Mouse (Mus musculus) right cerebral cortex, postnatal 36 days (tissue): Measurements from ENCODE around the gene Dusp13.

Source experiments
- DNase-seq, 2 experiments: peaks; one replicate each; pipeline ENCODE4 v3.0.0; 2022; ENCODE audit warnings: low spot score in 2 of 2, mixed read lengths in 1 of 2

Dusp13 gene

DNA sequence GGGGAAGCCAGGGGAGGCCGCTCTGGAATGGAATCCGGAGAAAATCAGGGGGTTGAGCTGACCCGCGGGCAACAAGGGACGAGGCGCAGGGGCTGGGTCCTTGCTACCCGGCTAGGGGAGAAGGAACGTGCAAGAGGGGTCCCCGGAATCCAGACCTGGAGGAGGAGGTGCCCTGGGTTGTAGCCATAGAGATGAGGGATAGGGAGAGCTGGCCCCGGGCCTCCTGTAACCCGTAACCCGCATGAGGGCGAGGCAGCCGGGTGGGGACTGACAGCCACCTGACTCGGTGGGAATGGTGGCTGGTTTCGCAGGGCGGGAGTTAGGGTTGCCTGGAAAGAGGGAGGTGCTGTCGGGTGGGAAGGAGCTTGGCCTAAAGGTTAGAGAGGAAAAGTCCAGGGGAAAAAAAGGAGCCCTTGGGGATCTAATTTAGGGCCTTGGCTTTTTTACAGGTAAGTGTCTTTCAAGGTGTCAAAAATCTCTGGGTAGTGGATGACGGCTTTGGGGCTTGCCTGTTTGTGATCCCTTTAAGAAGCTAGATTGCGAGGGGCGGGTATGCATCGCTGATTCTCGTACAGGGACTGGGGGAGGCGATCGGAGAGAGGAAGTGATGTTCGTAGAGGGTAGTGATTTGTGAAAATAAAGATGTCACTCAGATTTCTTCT, at the start of gene Dusp13:
Gene Dusp13, minus strand, starts transcription at position 301 of the 662 bp plus-strand sequence.
- peak; percentile 60 to 65 for DNase-seq

DNA sequence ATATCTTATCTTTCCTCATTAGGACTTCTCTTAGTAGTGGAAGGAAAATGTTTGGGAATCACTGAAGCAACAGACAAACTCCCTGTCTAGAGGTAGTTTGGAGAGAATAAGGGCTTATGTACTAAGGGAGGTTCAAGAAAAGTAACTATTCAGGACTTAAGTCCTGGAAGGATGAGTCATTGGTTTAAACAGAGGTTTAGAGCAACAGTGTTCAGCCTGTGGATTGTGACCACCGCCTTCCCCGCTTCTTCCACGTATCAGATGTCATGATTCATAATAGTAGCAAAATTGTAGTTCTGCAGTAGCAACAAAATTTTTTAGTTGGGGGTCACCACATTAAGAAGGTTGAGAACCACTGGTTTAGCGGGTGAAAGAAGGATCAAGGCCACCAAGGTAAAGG, 49.7 kb upstream of the Dusp13 start:
- no peak for DNase-seq

DNA sequence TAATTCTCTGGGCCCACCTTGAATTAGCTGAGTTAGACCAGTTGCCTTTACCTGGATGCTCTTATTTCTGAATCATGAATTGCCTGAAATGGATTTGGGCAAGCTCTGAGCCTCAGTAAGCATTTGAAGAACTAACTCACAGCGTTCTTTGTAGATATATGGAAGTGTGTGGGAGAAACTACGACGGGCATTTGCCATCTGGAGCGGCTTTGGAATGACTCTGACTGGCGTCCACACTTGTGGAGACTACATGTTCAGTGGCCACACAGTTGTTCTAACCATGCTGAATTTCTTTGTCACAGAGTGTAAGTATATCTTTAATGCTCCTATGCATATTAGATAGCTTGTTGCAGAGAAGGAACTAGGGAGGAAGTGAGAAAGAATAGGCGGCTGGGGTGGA, 41.3 kb upstream of the Dusp13 start:
- peak; percentile 20 to 41 for DNase-seq

DNA sequence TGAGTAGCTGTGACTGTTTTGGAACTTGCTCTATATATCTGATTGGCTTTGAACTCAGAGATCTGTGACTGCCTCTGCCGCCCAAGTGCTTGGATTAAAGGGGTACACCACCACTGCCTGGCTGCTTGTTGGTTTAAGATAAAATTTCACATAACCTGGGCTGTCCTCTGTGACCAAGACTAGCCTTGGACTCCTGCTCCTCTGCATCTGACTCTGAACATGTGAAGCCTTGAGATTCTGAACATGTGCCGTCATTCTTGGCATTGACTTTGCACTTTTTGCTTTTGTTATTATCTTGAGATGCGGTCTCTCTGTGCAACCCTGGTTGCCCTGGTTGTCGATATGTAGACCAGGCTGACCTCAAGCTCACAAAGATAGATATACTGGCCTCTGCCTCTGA, 40.7 kb upstream of the Dusp13 start:
- DNase-seq: no peak

DNA sequence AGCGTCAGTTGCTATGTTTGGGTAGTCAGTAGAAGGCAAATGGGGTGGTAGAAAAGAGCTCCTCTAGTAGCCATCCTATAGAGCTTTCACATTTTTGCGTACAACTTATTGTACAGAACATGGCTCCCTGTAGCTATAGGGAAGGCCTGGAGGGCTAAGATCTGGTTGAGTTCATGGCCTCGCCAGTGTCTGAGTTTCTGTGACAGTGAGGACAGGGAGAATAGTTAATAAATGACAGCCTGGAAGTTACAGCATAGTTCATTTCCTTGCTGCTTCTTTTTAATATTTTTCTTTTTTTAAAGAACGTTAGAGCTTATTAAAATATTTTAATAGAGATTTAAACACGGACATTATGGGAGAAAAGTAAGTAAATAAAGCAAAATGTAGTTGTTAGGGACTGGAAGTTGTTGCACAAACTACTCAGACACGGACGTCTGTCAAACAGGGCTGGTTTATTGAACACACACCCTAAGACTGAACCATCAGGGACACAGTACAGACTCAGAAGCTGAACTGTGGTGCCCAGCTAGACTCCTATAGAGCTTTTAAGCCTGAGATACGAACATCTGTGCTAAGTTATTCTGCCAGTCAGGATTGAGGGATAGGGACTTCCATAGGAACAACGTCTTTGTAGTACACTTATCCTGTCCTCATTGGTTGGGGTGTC, 39.7 kb upstream of the Dusp13 start:
- no peak for DNase-seq

DNA sequence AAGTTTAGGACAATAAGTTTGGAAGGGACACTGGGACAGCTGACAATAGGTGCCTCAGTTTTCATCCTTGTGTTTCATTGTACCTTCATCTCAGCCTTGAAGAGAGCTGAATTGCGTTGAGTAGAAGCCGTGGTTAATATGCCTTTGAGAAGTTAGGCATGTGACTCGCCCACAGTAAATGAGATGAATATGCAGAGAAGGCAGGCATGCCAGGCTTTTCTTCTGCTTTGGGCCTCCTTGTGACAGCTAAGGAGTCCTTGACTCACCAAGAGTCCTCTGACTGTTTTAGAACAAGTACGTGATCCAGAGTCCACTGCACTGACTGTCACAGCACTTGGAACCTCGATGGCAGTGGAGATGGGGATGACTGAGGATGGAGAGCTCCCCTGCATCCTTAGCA, 37.1 kb upstream of the Dusp13 start:
- DNase-seq: peak; percentile 36 to 64

DNA sequence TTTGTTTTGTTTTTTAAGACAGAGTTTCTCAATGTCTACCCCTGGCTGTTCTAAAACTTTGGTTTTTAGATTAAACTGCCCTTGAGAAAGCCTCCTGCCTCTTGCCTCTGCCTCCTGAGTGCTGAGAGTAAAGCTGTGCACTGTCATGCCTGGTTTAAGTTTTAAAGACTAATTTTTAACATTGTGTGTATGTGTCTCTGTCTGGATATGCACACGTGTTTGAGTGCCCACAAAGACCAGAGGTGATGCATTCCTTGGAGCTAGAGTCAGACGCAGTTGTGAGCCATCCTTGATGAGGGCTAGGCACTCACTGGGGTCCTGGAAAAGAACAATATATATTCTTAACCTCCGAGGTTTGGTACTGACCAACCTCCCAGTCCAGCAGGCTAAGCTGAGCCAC, 36.4 kb upstream of the Dusp13 start:
- DNase-seq: no peak

DNA sequence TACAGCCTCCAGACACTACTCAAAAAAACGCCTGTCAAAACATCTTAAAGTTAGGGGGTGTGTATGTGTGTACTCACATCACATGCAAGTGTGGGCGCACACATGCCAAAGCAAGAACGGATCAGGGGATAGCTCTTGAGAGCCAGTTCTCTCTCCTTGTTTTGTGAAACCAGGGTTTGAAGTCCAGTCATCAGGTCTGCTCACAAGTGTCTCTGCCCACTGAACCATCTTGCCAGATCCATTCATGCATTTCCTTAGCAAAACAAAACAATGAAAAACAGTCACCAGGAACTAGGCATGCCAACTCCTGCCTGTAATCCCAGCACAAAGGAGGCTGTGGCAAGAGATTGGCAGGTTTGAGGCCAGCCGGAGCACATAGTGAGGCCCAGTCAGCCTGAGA, 35.5 kb upstream of the Dusp13 start:
- no peak for DNase-seq

DNA sequence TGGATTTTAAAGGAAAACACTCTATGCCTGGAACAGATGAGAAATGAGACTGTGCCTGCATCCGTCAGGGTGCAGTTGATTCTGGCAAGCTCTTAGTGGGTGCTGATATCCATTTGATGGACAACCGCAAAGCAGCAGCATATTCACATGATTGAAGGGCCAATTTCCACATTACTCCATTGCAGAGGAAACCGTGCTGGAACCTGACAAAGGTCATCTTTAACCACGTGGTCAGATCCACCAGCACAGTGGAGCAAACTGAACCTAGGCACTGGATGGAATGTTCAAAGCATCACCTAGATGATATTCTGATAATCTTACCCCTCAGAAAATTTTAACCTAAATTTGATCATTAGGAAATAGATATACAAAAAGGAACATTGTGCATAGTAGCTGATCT, 25.2 kb upstream of the Dusp13 start:
- no peak for DNase-seq

DNA sequence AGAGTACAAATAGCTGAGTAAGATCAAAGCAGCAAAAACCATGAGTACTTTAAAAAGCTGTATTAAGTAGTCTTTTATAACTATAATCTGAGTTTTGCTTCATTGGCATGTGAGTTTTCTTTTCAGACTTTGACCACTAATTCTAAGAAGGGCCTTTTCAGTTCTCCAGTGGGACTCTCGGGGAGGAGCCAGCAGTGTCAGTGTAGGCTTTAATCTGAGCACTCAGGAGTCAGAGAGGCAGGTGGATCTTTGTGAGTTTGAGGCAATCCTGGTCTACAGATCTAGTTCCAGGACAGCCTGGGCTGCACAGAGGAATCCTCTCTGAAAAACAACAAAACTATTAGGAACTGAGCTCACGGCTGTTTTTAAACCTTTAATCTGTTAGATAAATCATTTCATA, 23.0 kb upstream of the Dusp13 start:
- DNase-seq: no peak

DNA sequence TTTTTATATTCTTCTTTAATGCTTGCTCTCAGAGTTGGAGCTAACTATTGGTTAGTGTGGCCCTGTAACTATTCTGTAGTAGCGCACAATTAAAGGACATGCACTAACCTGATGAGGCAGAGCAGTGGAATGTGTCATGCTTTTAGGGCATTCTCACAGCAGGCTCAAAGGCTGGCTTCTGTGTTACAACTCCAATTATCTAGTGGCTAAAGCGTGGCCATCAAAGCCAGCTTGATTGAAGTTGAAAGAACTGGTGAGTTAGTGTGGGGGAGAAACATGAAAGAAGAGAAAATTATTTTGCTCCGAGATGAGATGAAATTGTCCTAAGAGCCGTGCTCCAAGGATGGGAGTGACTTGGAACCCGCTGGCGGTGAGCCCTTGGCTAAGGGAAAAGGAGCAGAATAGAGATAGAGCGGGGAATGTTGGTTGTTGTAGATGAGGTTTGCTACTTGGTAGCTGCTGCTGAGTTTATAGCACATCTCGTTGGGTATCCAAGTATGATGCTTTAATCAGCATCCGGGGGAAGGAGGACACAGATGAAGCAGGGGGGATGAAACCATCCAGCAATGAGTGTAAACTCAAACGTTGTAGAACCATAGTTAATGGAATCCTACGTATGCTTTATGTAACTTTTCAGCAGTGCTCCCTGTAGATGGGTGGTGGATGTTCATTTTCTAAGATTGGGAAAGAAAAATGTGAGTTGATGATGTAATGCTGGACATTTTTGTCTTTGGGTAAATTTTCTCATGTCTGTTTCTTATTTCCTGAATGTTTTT, 21.7 kb upstream of the Dusp13 start:
- no peak for DNase-seq

DNA sequence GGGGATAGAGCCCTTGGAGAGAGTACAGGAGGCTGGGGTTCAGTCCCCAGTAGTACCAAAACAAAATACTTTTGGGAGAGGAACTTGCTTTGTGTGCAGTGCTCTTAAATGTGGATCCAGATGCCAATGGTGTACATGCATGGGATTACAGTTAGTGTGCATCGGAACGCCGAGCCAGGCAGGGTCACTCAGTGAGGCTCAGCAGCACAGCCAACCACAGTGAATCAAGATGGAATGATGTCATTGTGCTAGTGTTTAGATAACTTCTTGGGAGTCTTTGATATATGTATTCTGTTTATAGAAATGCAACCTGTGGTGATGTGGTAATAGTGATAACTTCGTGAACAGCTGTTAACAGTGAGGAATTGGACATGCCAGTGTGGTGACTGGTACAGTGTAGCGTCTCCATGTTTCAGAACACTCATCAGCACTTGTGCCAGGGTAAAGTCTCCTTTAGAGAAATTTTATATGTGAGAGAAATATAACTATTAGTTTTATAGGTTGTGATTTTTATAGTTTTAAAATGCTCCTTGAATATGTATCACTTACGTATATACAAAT, 15.5 kb upstream of the Dusp13 start:
- no peak for DNase-seq

DNA sequence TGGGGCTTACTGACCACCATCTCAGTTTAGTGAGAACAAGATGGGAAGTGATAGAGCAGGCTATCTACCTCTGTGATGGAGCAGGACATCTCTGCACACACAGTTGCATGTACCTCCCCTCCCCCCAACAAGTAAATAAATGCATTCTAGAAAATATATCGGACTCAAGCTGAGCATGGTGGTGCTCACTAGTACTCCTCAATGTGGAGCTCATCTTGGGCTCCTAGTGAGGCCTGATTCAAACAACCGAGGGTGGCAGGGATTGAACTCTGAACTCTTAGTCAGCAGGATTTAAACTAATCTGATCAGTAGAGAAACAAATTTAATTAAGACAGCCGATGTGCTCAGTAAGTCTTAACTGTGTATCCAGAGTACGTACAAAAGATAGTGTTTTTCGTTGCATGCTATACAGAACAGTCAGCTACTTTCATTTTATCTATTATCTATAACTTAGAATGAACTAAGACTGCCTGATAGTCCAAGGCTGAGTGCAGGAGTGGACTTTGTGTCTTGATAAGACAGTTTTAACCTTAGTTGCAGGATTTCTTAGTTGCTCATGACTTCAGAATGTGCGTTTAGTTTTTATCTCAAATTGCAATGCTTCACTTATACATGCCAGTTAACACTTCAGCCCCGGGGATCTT, 14.9 kb upstream of the Dusp13 start:
- DNase-seq: no peak

DNA sequence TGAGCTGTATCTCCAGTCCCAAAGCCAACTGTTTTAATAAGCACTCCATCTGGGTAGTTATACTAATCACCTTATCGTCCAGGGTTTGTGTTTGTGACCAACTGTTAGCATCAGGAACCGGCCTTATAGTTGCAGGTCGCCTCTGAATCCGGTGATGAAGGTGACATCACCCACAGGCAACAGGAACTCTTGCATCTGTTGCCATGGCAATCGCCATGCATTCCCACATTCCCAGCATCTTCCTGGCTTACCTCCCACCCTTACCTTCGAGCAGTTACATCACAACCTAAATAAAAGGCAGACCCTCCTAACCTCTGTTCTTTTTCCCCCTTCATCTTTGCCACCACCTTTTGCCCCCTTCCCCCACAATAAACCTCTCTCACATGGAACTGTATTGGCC, 13.7 kb upstream of the Dusp13 start:
- no peak for DNase-seq

DNA sequence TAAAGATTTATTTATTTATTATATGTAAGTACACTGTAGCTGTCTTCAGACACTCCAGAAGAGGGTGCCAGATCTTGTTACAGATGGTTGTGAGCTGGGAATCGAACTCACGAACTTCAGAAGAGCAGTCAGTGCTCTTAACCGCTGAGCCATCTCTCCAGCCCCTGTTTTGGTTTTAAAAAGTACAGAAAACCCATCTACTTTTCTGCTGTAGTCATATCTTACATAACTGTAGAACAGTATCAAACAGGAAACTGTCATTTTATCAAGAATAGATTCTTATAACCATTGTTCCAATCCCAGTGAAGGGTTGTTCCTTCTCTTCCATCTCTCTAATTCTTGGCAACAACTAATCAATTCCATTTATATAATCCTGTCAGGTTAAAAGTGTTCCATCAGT, 12.8 kb upstream of the Dusp13 start:
- DNase-seq: no peak

DNA sequence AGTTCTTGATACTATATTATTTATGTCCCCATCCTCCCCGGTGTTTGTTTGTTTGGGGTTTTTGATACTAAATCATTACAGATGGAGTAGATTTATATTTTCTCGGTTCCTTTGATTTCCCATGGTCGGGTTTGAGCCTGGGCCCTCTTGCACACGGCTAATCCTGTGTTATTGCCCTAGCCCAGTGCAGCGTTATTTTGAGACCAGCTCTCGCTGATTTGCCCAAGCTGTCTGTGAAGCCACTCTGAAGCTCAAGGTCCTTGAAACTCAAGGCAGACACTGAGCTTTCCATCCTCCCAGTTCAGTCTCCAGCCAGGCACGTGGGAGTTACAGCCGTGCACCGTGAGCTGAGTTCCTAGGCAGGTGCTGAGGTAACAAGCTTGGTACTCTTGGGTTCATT, 10.6 kb upstream of the Dusp13 start:
- no peak for DNase-seq

DNA sequence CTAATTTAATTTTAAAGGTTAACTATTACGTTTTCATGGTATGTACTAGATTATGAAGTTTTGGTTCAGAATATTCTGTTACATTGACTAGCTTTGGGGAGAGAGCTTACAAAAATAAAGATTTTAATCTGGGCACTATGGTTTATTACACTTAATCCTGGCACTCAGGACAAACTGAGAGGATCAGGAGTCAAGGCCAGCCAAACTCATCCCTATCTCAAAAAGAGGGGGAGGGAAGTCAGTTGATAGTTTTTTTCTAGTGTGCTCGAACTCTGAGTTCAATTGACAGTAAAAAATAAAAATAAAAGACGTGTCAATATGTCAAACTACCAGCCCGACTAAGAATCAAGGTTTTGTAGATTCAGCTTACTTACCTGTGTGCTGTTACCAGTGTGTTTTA, 2.4 kb upstream of the Dusp13 start:
- no peak for DNase-seq

DNA sequence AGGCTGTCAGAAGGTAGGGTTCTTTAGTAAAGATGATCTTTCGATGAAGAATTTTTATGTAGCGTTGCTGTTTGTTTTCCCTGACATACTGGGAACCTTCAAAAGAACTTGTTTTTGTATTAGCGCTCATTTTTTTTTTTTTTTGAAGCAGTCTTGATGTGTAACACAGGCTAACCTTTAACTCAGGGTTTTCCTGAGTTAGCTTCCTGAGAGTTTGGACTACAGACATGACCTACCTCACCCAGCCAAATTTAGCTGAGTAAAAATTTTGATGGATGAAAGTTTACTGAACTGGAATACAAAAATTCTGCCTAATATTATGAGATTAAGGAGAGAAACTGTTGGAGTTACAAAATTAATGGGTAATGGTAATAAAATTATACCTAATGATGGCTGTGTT, 1.4 kb upstream of the Dusp13 start:
- DNase-seq: no peak

DNA sequence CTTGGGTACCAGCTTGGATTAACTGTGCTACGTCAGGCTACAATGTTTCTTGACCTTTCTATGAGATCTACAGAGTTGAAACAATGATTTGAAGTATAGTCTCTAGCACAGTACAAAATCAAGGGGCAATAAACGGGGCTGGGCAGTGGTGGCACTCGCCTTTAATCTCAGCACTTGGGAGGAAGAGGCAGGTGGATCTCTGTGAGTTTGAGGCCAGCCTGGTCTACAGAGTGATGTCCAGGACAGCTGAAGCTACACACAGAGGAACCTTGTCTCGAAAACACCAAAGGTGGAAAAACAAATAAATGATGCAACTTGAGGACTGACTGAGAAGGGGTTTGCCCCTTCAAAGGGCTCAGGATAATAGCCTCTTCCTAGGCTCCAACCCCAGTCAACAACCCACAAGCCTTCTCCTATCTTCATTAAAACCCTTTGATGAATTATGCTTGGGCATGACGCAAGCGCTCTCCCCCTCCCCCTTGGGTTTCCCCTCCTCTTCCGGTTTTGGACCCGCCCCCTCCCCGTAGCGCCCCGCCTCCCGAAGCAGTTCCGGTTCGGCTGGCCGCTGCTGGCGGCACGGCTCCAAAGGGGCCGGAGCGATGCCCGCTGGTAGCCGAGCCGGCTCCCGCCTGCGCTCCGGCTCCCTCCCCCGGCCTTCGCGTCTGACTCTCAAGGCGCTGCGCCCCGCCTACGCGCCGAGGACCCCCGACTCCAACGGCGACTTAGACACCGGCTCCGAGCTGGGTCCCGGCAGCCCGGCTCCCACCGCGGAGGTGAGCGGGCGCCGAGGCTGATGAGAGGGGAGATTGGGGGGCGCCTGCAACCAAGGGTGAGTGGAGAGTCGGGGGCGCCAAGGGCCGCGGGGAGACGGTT, 737 bp downstream of the Dusp13 start, which contains the start of gene Samd8:
Gene Samd8, plus strand, starts transcription at position 524 of the 873 bp plus-strand sequence.
- DNase-seq: peak; percentile 79 to 80

DNA sequence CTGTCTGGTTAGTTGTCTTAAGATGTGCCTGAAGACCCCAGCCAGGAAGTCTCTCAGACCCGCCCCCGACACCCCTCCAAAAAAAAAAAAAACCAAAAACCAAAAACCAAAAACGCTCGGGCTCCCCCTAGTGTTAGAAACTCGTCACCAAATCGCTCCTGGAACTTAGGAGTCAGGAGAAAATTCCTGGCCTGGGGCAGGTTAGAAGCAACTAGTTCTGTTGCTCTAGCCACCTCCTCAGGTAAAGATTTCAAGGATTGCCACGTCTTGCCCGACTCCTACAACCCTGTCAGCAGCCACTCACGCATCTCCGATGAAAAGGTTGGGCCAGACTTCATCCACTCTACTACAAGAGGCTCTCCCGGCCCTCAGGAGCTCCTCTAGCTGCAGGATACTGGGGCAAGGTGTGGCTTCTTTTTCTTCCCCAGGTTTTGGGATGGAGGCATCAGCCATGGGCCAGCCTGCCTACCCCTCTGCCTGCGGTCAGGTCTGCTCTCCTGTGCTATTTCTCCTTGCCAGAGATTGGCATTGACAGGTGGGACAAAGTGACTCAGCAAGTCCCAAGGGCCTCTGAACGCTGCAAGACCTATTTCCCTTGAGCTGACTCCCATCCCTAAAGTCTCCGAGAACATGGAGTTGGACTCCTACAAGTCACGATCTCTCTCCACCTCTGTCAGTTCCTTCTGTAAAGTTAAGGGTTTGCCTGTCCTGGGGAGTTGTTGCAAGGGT, 2.7 kb downstream of the Dusp13 start:
- DNase-seq: no peak
